ENCODE assay signal across 14 mouse cellular contexts in genomic region chr14:78060609-78060951, GRCm38 (mm10). TPM values are rescaled to one million over a fixed set of nuclear protein-coding genes. Genes with fewer than 3 reads are reported as not detected.
A peak's percentile ranks its signal among the peaks of the same experiment; 100 is the strongest.
DNase-seq lines count a peak whose midpoint lies in the region; ATAC-seq lines count a peak whose summit lies in the region.
"Had no signal": no experiment of that assay in that cellular context is flagged by ENCODE, and none has a peak within 500 bp of the region (broad histone marks: within the 10 kb centered on the region; RNA-seq: fewer than 3 reads in every experiment).

No protein-coding gene starts in this region.

- H3K9me3 ChIP-seq in kidney, embryonic 15.5 days (replicated peaks) = no peaks in the 10 kb centered on the region
- no peaks in the 10 kb centered on the region for H3K9me3 ChIP-seq in embryonic facial prominence, embryonic 11.5 days (replicated peaks; ENCODE audit: control insufficient read depth, low read length)
- H3K9me3 ChIP-seq in hindbrain, embryonic 13.5 days = no peaks in the 10 kb centered on the region
- no peaks in the 10 kb centered on the region for H3K9me3 ChIP-seq in limb, embryonic 15.5 days
- H3K9me3 ChIP-seq in forebrain, embryonic 10.5 days = no peaks in the 10 kb centered on the region

- no peak overlapping the region for H3K9ac ChIP-seq in kidney, embryonic 15.5 days
- no peak overlapping the region for H3K9ac ChIP-seq in embryonic facial prominence, embryonic 11.5 days (replicated peaks; ENCODE audit: low read length)
- no peak overlapping the region for H3K9ac ChIP-seq in hindbrain, embryonic 13.5 days
- H3K9ac ChIP-seq in limb, embryonic 15.5 days = no peak overlapping the region

- no peaks in the 10 kb centered on the region for H3K36me3 ChIP-seq in kidney, embryonic 15.5 days
- no peaks in the 10 kb centered on the region for H3K36me3 ChIP-seq in embryonic facial prominence, embryonic 11.5 days (replicated peaks; ENCODE audit: control insufficient read depth, insufficient read depth, low read depth, low read length)
- no peaks in the 10 kb centered on the region for H3K36me3 ChIP-seq in hindbrain, embryonic 13.5 days
- H3K36me3 ChIP-seq in limb, embryonic 15.5 days = no peaks in the 10 kb centered on the region
- no peaks in the 10 kb centered on the region for H3K36me3 ChIP-seq in forebrain, embryonic 10.5 days (replicated peaks)

- peak overlapping the region; percentile 46 for H3K4me2 ChIP-seq in kidney, embryonic 15.5 days
- no peak overlapping the region for H3K4me2 ChIP-seq in embryonic facial prominence, embryonic 11.5 days (ENCODE audit: low read depth, low read length)
- peak overlapping the region; percentile 27 for H3K4me2 ChIP-seq in hindbrain, embryonic 13.5 days
- 0 out of 2 replicates have a peak overlapping the region, but pooled peaks have one; percentile 4 for H3K4me2 ChIP-seq in limb, embryonic 15.5 days

- no peak for DNase-seq in kidney, postnatal 14 days
- DNase-seq in embryonic facial prominence, embryonic 11.5 days (ENCODE audit: low spot score) = peak; percentile 67
- no peak for DNase-seq in layer of hippocampus, postnatal 25 days (ENCODE audit: extremely low spot score in 1 of 2, low spot score in 1 of 2)
- no peak for DNase-seq in forebrain, embryonic 10.5 days (ENCODE audit: extremely low spot score, low spot score)
- DNase-seq: cerebellum, adult 18-20 months; lung, adult 2 months; thymus, adult 2 months had no signal

- H3K4me3 ChIP-seq in kidney, embryonic 15.5 days (replicated peaks) = peak overlapping the region; percentile 10; the same call in 1 of the 2 replicates
- no peak overlapping the region for H3K4me3 ChIP-seq in embryonic facial prominence, embryonic 11.5 days (ENCODE audit: low read depth, low read length)
- H3K4me3 ChIP-seq in hindbrain, embryonic 13.5 days = no peak overlapping the region
- no peak overlapping the region for H3K4me3 ChIP-seq in limb, embryonic 15.5 days
- no peak overlapping the region for H3K4me3 ChIP-seq in forebrain, embryonic 10.5 days
- H3K4me3 ChIP-seq: erythroblast, embryonic 14.5 days; megakaryocyte, embryonic 14.5 days had no signal

- no peak overlapping the region for H3K27ac ChIP-seq in kidney, embryonic 15.5 days
- no peak overlapping the region for H3K27ac ChIP-seq in embryonic facial prominence, embryonic 11.5 days (replicated peaks; ENCODE audit: low read depth, low read length)
- H3K27ac ChIP-seq in hindbrain, embryonic 13.5 days = peak overlapping the region; percentile 61
- no peak overlapping the region for H3K27ac ChIP-seq in limb, embryonic 15.5 days
- no peak overlapping the region for H3K27ac ChIP-seq in forebrain, embryonic 10.5 days

- peak; percentile 27; the same call in 1 of the 2 replicates for ATAC-seq in kidney, embryonic 15.5 days (replicated peaks; ENCODE audit: low FRiP score)
- ATAC-seq in embryonic facial prominence, embryonic 11.5 days (replicated peaks; ENCODE audit: insufficient number of reproducible peaks, low FRiP score, low TSS enrichment, low read depth) = peak; percentile 78
- peak; percentile 55 for ATAC-seq in hindbrain, embryonic 13.5 days (ENCODE audit: low FRiP score)
- no peak for ATAC-seq in limb, embryonic 15.5 days (ENCODE audit: insufficient number of reproducible peaks, low FRiP score, low TSS enrichment, low read depth)
- ATAC-seq: intestine, postnatal 0 days had no signal

- no peaks in the 10 kb centered on the region for H3K27me3 ChIP-seq in kidney, embryonic 15.5 days
- no peaks in the 10 kb centered on the region for H3K27me3 ChIP-seq in embryonic facial prominence, embryonic 11.5 days (ENCODE audit: control insufficient read depth, insufficient read depth, low read length)
- H3K27me3 ChIP-seq in hindbrain, embryonic 13.5 days = no peaks in the 10 kb centered on the region
- no peaks in the 10 kb centered on the region for H3K27me3 ChIP-seq in limb, embryonic 15.5 days
- H3K27me3 ChIP-seq in forebrain, embryonic 10.5 days (ENCODE audit: poor library complexity, severe bottlenecking) = no peaks in the 10 kb centered on the region

- H3K4me1 ChIP-seq in kidney, embryonic 15.5 days = peaks cover 11% of the 10 kb centered on the region
- H3K4me1 ChIP-seq in embryonic facial prominence, embryonic 11.5 days (ENCODE audit: control insufficient read depth, insufficient read depth, low read length) = no peaks in the 10 kb centered on the region
- peaks cover 13% of the 10 kb centered on the region for H3K4me1 ChIP-seq in hindbrain, embryonic 13.5 days (replicated peaks)
- H3K4me1 ChIP-seq in limb, embryonic 15.5 days = peaks cover 7% of the 10 kb centered on the region; the same call in 1 of the 2 replicates
- no peaks in the 10 kb centered on the region for H3K4me1 ChIP-seq in forebrain, embryonic 10.5 days
- H3K4me1 ChIP-seq: megakaryocyte, embryonic 14.5 days had no signal

- 44% methylated on average over 6 of the region's 6 CpGs for WGBS in kidney, embryonic 15.5 days
- 46% methylated on average over 6 of the region's 6 CpGs for WGBS in embryonic facial prominence, embryonic 11.5 days
- WGBS in hindbrain, embryonic 13.5 days = 48% methylated on average over 6 of the region's 6 CpGs
- 35% methylated on average over 6 of the region's 6 CpGs for WGBS in limb, embryonic 15.5 days
- WGBS in forebrain, embryonic 10.5 days = 88% methylated on average over 6 of the region's 6 CpGs

RNA-seq across cellular contexts. Expression of gene Fam216b, which starts 28.2 kb away (rescaled TPM):
- polyA plus RNA-seq in kidney, embryonic 15.5 days (2015; fragmentation: Nextera tagmentation; extraction: Ambion mirVana) = not detected in 2 replicates
- not detected in 2 replicates for polyA plus RNA-seq in embryonic facial prominence, embryonic 11.5 days (2014; fragmentation: Nextera tagmentation; extraction: Ambion mirVana)
- 0.12 and 0.44 TPM in 2 replicates for polyA plus RNA-seq in hindbrain, embryonic 13.5 days (2015; fragmentation: Nextera tagmentation; extraction: Ambion mirVana)
- not detected in 2 replicates for polyA plus RNA-seq in limb, embryonic 15.5 days (2015; fragmentation: Nextera tagmentation; extraction: Ambion mirVana)
- total RNA-seq in layer of hippocampus, postnatal 25 days (2021) = under 1 TPM; 0.62 to 0.68 TPM
- not detected in 2 replicates for polyA plus RNA-seq in forebrain, embryonic 10.5 days (2016; fragmentation: Nextera tagmentation; extraction: Ambion mirVana)
- total RNA-seq: MEL had no signal
- polyA plus RNA-seq: erythroblast, embryonic 14.5 days had no signal
